Mouse (Mus musculus): ENCODE measurements around the gene Arf1.

GRCm38 (mm10) chr11:59187706-59188105 is 40.4 kb downstream of the Arf1 start:
- TF ChIP-seq CTCF (IDR thresholded peaks at IDR 0.05 in 2 of 3, conservative IDR thresholded peaks at IDR 0.05 in 1 of 3; ENCODE audit: control insufficient read depth in 1 of 3, insufficient read depth in 1 of 3, low read depth in 2 of 3, low read length in 3 of 3, poor library complexity in 1 of 3, severe bottlenecking in 1 of 3), result no peak
- TF ChIP-seq POLR2A (IDR thresholded peaks at IDR 0.05; ENCODE audit: control insufficient read depth in 1 of 2, insufficient read depth in 1 of 2, low read depth in 1 of 2, low read length in 2 of 2, poor library complexity in 1 of 2), result no peak
- TF ChIP-seq USF1 (IDR thresholded peaks at IDR 0.05; ENCODE audit: low read depth, low read length), result no peak
- TF ChIP-seq JUND (IDR thresholded peaks at IDR 0.05; ENCODE audit: low read depth, low read length), result no peak
- no peak for TF ChIP-seq ZNF384 (IDR thresholded peaks at IDR 0.05; ENCODE audit: low read depth, low read length)
- no peak for TF ChIP-seq ZC3H11A (IDR thresholded peaks at IDR 0.05; ENCODE audit: low read depth, low read length)
- no peak for TF ChIP-seq USF2 (IDR thresholded peaks at IDR 0.05; ENCODE audit: borderline replicate concordance in 1 of 2, insufficient read depth in 1 of 2, low read depth in 1 of 2, low read length in 2 of 2)
- no peak for TF ChIP-seq NRF1 (IDR thresholded peaks at IDR 0.05; ENCODE audit: insufficient read depth, low read depth, low read length, poor library complexity, severe bottlenecking)
- no peak for TF ChIP-seq RCOR1 (IDR thresholded peaks at IDR 0.05; ENCODE audit: low read depth, low read length)
- TF ChIP-seq CHD2 (IDR thresholded peaks at IDR 0.05; ENCODE audit: low read length), result no peak
- no peak for TF ChIP-seq ETS1 (IDR thresholded peaks at IDR 0.05; ENCODE audit: low read depth, low read length)
- no peak for TF ChIP-seq CHD1 (IDR thresholded peaks at IDR 0.05; ENCODE audit: low read depth, low read length)
- no peak for TF ChIP-seq MXI1 (IDR thresholded peaks at IDR 0.05; ENCODE audit: low read depth, low read length)

Measured in MEL (cell line).